Mouse (Mus musculus) liver, embryonic 14.5 days (tissue): ENCODE measurements at regions not wholly inside any gene's neighbourhood (a gene's known extent, or its start where the extent isn't known, plus 50 kb on each side); places are given as distances from the start of the nearest gene placed in this dataset.

Source experiments
- CTCF ChIP-seq: IDR thresholded peaks from 2 replicates; pipeline ENCODE4 v1.5.1; 2016; ENCODE audit warnings: antibody characterized with exemption, low read depth, control low read depth
- EP300 ChIP-seq: IDR thresholded peaks from 2 replicates; pipeline ENCODE4 v1.6.1; 2016; ENCODE audit warnings: antibody characterized with exemption, low read depth

GRCm38 (mm10) chr15:67301024-67301423 lies 800.3 kb upstream of the Lrrc6 start:
- TF ChIP-seq CTCF (no peak), EP300 (no peak)
